In the genomic region with DNA sequence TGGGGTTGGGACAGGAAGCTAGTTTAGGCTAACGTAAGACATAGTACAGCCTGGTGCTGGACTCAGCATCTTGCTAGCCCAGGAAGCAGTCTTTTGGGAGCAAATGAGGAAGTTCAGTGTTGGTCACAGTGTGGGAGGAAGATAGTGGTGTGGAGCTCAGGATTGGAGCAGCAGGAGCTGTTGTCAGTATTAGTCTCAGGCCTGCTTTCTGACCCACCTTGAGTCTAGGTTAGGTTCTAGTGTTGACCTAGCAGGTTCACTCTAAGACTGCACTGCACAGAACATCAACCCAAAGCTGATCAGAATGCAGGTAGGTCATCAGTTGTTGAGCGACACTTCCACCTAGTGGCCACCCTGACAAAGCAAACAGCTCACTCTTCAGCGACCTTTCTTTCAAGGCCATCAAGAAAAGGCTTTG, we compare ENCODE assay signal across 8 mouse cellular contexts. TPM values are rescaled to one million over a fixed set of nuclear protein-coding genes. Genes with fewer than 3 reads are reported as not detected.
A peak's percentile ranks its signal among the peaks of the same experiment; 100 is the strongest.
DNase-seq lines count a peak whose midpoint lies in the region; ATAC-seq and TF ChIP-seq lines count a peak whose summit lies in the region.

No protein-coding gene starts in this region.

- intact Hi-C loops in left cerebral cortex, postnatal 25 days (cut with DNase I), result no loop called here

- peaks cover 64% of the 10 kb centered on the region for H3K36me3 ChIP-seq in forebrain, postnatal 0 days (ENCODE audit: insufficient read depth)
- peaks cover 6% of the 10 kb centered on the region for H3K36me3 ChIP-seq in kidney, adult 2 months (ENCODE audit: control insufficient read depth, insufficient read depth, low read length)
- peaks cover 22% of the 10 kb centered on the region for H3K36me3 ChIP-seq in lung, postnatal 0 days (ENCODE audit: insufficient read depth, low read length)

- DNase-seq in left cerebral cortex, postnatal 25 days (ENCODE audit: low spot score in 2 of 2), result peak; percentile 28 to 39
- no peak for DNase-seq in left cerebral cortex, adult 9 months (ENCODE audit: low spot score in 2 of 2)
- peak; percentile 56 for DNase-seq in forebrain, postnatal 0 days
- DNase-seq in kidney, adult 2 months, result peak; percentile 77
- DNase-seq in lung, postnatal 0 days (ENCODE audit: low spot score), result peak; percentile 83
- DNase-seq in retina, postnatal 7 days (ENCODE audit: low read depth, low spot score), result peak; percentile 54
- no peak for DNase-seq in gastrocnemius, adult 8-10 months (ENCODE audit: low spot score in 2 of 2)

- WGBS in forebrain, postnatal 0 days, result 47% methylated on average over 3 of the region's 3 CpGs
- WGBS in kidney, adult 2 months, result 40% methylated on average over 3 of the region's 3 CpGs
- 39% methylated on average over 3 of the region's 3 CpGs for WGBS in lung, postnatal 0 days

- TF ChIP-seq CTCF in forebrain, postnatal 0 days (IDR thresholded peaks at IDR 0.05; ENCODE audit: low read depth), result peak; percentile 77
- TF ChIP-seq CTCF in kidney, adult 2 months (conservative IDR thresholded peaks at IDR 0.05; ENCODE audit: insufficient read depth, insufficient read length, low read depth, low read length), result peak; percentile 89
- peak; percentile 90 for TF ChIP-seq CTCF in lung, postnatal 0 days (IDR thresholded peaks at IDR 0.05)

- no peaks in the 10 kb centered on the region for H3K4me1 ChIP-seq in brown adipose tissue, adult 24 weeks (ENCODE audit: control insufficient read depth, insufficient read depth, insufficient read length, low read length)
- no peaks in the 10 kb centered on the region for H3K4me1 ChIP-seq in forebrain, postnatal 0 days (ENCODE audit: insufficient read depth)
- no peaks in the 10 kb centered on the region for H3K4me1 ChIP-seq in kidney, adult 2 months (ENCODE audit: control insufficient read depth, insufficient read depth, low read length)
- H3K4me1 ChIP-seq in lung, postnatal 0 days (ENCODE audit: insufficient read depth, low read depth, low read length), result no peaks in the 10 kb centered on the region

- H3K27ac ChIP-seq in brown adipose tissue, adult 24 weeks (replicated peaks; ENCODE audit: low read depth, low read length), result peak overlapping the region; percentile 85
- no peak overlapping the region for H3K27ac ChIP-seq in forebrain, postnatal 0 days (ENCODE audit: low read depth, low read length)
- no peak overlapping the region for H3K27ac ChIP-seq in kidney, adult 2 months (ENCODE audit: insufficient read depth, low read depth, low read length)
- 0 out of 2 replicates have a peak overlapping the region, but pooled peaks have one; percentile 4 for H3K27ac ChIP-seq in lung, postnatal 0 days (ENCODE audit: low read length)

- no peak overlapping the region for H3K4me3 ChIP-seq in brown adipose tissue, adult 24 weeks (ENCODE audit: insufficient read depth, low read depth, low read length)
- no peak overlapping the region for H3K4me3 ChIP-seq in forebrain, postnatal 0 days (ENCODE audit: low read depth, low read length)
- H3K4me3 ChIP-seq in kidney, adult 2 months (ENCODE audit: insufficient read depth, low read depth, low read length), result no peak overlapping the region
- H3K4me3 ChIP-seq in lung, postnatal 0 days (ENCODE audit: low read depth, low read length), result no peak overlapping the region

- H3K27me3 ChIP-seq in forebrain, postnatal 0 days (ENCODE audit: insufficient read depth, low read length), result no peaks in the 10 kb centered on the region
- H3K27me3 ChIP-seq in kidney, adult 2 months (replicated peaks; ENCODE audit: control insufficient read depth, insufficient read depth, low read length), result no peaks in the 10 kb centered on the region
- H3K27me3 ChIP-seq in lung, postnatal 0 days (replicated peaks; ENCODE audit: insufficient read depth, low read length), result no peaks in the 10 kb centered on the region

- H3K4me2 ChIP-seq in forebrain, postnatal 0 days (ENCODE audit: low read depth), result no peak overlapping the region
- no peak overlapping the region for H3K4me2 ChIP-seq in lung, postnatal 0 days (replicated peaks; ENCODE audit: low read depth, low read length)

- TF ChIP-seq EP300 in lung, postnatal 0 days (IDR thresholded peaks at IDR 0.05), result no peak

- no peaks in the 10 kb centered on the region for H3K9me3 ChIP-seq in forebrain, postnatal 0 days (ENCODE audit: low read length)
- H3K9me3 ChIP-seq in lung, postnatal 0 days (ENCODE audit: low read length), result no peaks in the 10 kb centered on the region

- peak; percentile 54 for ATAC-seq in forebrain, postnatal 0 days
- ATAC-seq in lung, postnatal 0 days, result peak; percentile 73

- TF ChIP-seq POLR2A in kidney, adult 2 months (IDR thresholded peaks at IDR 0.05; ENCODE audit: low read depth, low read length), result no peak

- H3K9ac ChIP-seq in forebrain, postnatal 0 days, result no peak overlapping the region
- H3K9ac ChIP-seq in lung, postnatal 0 days (replicated peaks; ENCODE audit: low read depth), result no peak overlapping the region

RNA-seq across cellular contexts. Expression of a gene that starts 1.0 kb away (rescaled TPM):
- 1 to 10 TPM; 4.1 to 4.2 TPM for total RNA-seq in left cerebral cortex, postnatal 25 days (2021)
- 2.0 and 2.8 TPM in 2 replicates for polyA plus RNA-seq in brown adipose tissue, adult 24 weeks (2012; ENCODE audit: insufficient read depth, insufficient read length, missing spikeins)
- 4.4 and 6.0 TPM in 2 replicates for total RNA-seq in forebrain, postnatal 0 days (2014; rRNA removed)
- 2.6 and 3.6 TPM in 2 replicates for polyA plus RNA-seq in forebrain, postnatal 0 days (2015; fragmentation: Nextera tagmentation; extraction: Ambion mirVana)
- 5.2 and 9.2 TPM in 2 replicates for polyA plus RNA-seq in kidney, adult 2 months (2012; rRNA removed)
- 15.8 and 16.0 TPM in 2 replicates for polyA plus RNA-seq in lung, postnatal 0 days (2015; fragmentation: Nextera tagmentation; extraction: Ambion mirVana)
- total RNA-seq in gastrocnemius, adult 8-10 months (2022), result under 1 TPM; 0.41 to 0.94 (median 0.60) TPM

RNA-seq across cellular contexts. Expression of a gene that starts 19.5 kb away (rescaled TPM):
- total RNA-seq in left cerebral cortex, postnatal 25 days (2021), result 100 to 1,000 TPM; 191 to 206 TPM
- polyA plus RNA-seq in brown adipose tissue, adult 24 weeks (2012; ENCODE audit: insufficient read depth, insufficient read length, missing spikeins), result 81.7 and 119 TPM in 2 replicates
- 124 and 133 TPM in 2 replicates for total RNA-seq in forebrain, postnatal 0 days (2014; rRNA removed)
- 146 and 156 TPM in 2 replicates for polyA plus RNA-seq in forebrain, postnatal 0 days (2015; fragmentation: Nextera tagmentation; extraction: Ambion mirVana)
- polyA plus RNA-seq in kidney, adult 2 months (2012; rRNA removed), result 40.6 and 51.4 TPM in 2 replicates
- 51.8 and 58.5 TPM in 2 replicates for polyA plus RNA-seq in lung, postnatal 0 days (2015; fragmentation: Nextera tagmentation; extraction: Ambion mirVana)
- total RNA-seq in gastrocnemius, adult 8-10 months (2022), result 10 to 100 TPM; 77.9 to 86.5 (median 81.8) TPM

RNA-seq across cellular contexts. Expression of a gene that starts 24.3 kb away (rescaled TPM):
- 10 to 100 TPM; 18.0 to 22.9 TPM for total RNA-seq in left cerebral cortex, postnatal 25 days (2021)
- polyA plus RNA-seq in brown adipose tissue, adult 24 weeks (2012; ENCODE audit: insufficient read depth, insufficient read length, missing spikeins), result 15.0 and 19.3 TPM in 2 replicates
- 16.2 and 16.3 TPM in 2 replicates for total RNA-seq in forebrain, postnatal 0 days (2014; rRNA removed)
- 18.2 and 18.7 TPM in 2 replicates for polyA plus RNA-seq in forebrain, postnatal 0 days (2015; fragmentation: Nextera tagmentation; extraction: Ambion mirVana)
- 19.3 and 22.5 TPM in 2 replicates for polyA plus RNA-seq in kidney, adult 2 months (2012; rRNA removed)
- 11.0 and 11.5 TPM in 2 replicates for polyA plus RNA-seq in lung, postnatal 0 days (2015; fragmentation: Nextera tagmentation; extraction: Ambion mirVana)
- total RNA-seq in gastrocnemius, adult 8-10 months (2022), result 10 to 100 TPM; 20.8 to 31.7 (median 23.7) TPM

RNA-seq across cellular contexts. Expression of a gene that starts 24.3 kb away (rescaled TPM):
- total RNA-seq in left cerebral cortex, postnatal 25 days (2021), result 10 to 100 TPM; 12.5 to 14.3 TPM
- polyA plus RNA-seq in brown adipose tissue, adult 24 weeks (2012; ENCODE audit: insufficient read depth, insufficient read length, missing spikeins), result 10.9 and 11.7 TPM in 2 replicates
- 7.9 and 9.5 TPM in 2 replicates for total RNA-seq in forebrain, postnatal 0 days (2014; rRNA removed)
- polyA plus RNA-seq in forebrain, postnatal 0 days (2015; fragmentation: Nextera tagmentation; extraction: Ambion mirVana), result 14.3 and 15.3 TPM in 2 replicates
- 58.3 and 63.4 TPM in 2 replicates for polyA plus RNA-seq in kidney, adult 2 months (2012; rRNA removed)
- 21.0 and 24.9 TPM in 2 replicates for polyA plus RNA-seq in lung, postnatal 0 days (2015; fragmentation: Nextera tagmentation; extraction: Ambion mirVana)
- 10 to 100 TPM; 13.5 to 15.5 (median 15.0) TPM for total RNA-seq in gastrocnemius, adult 8-10 months (2022)

RNA-seq across cellular contexts. Expression of a gene that starts 27.9 kb away (rescaled TPM):
- 10 to 100 TPM; 20.1 to 21.0 TPM for total RNA-seq in left cerebral cortex, postnatal 25 days (2021)
- 70.0 and 78.9 TPM in 2 replicates for polyA plus RNA-seq in brown adipose tissue, adult 24 weeks (2012; ENCODE audit: insufficient read depth, insufficient read length, missing spikeins)
- 15.1 and 20.2 TPM in 2 replicates for total RNA-seq in forebrain, postnatal 0 days (2014; rRNA removed)
- polyA plus RNA-seq in forebrain, postnatal 0 days (2015; fragmentation: Nextera tagmentation; extraction: Ambion mirVana), result 20.7 and 24.8 TPM in 2 replicates
- polyA plus RNA-seq in kidney, adult 2 months (2012; rRNA removed), result 48.8 and 50.1 TPM in 2 replicates
- polyA plus RNA-seq in lung, postnatal 0 days (2015; fragmentation: Nextera tagmentation; extraction: Ambion mirVana), result 32.7 and 33.2 TPM in 2 replicates
- total RNA-seq in gastrocnemius, adult 8-10 months (2022), result 10 to 100 TPM; 32.2 to 37.7 (median 36.4) TPM

Comparison
In these comparisons a context has a peak if more than half of its experiments do, and no peak if none do; other contexts are left out.
1. DNase-seq: peak in left cerebral cortex, postnatal 25 days (2 of 2), forebrain, postnatal 0 days (single experiment), kidney, adult 2 months (single experiment), lung, postnatal 0 days (single experiment) and retina, postnatal 7 days (single experiment); none in left cerebral cortex, adult 9 months (0 of 2) and gastrocnemius, adult 8-10 months (0 of 2).
2. H3K27ac ChIP-seq: peak in brown adipose tissue, adult 24 weeks (single experiment) and lung, postnatal 0 days (single experiment); none in forebrain, postnatal 0 days (single experiment) and kidney, adult 2 months (single experiment).
3. Peak in every context shown above with its lines, with median percentiles within 50 percentile points of each other: CTCF ChIP-seq.